8 mouse cellular contexts compared by ENCODE assay signal in the genomic region with DNA sequence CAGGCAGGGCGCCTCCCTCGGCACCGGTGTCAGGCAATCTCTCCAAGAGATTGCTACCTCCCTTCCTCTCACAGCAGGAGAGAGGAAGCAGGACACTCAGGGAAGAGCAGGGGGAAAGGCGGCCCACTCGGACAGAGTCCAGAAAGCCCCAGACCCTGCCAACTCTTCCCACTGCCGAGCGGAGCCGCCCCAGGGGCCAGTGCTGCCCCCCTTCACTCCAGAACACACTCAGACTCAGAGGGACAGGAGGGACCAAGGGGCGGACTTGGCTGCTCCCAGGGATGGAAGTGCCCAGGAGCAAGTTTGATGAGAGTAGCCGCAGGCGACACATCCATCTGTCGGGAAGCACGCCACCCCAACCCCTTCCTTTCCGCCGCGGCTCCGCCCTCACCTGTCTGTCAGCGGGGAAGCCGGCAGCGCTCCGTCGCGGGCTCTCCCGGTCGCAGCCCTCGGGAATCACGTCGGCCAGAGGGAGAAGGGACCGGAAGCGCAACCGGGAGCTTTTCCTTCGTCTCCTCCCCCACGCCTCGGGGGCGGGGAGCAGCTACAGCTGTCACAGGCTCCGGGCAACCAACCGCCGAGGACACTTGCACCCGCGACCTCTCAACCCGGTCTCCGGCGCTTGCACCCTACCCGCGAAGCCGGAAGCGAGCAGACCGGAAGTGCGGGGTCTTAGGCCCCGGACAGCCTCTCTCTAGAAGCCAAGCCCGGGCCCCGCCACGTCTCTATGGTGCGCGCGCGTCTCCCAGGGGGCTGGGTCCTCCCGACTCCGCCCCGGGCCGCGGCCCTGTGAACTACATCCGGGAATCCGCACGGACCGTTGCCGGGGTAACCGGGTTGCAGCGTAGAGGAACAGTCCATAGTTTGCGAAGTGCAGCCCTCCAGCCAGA. TPM values are rescaled to one million over a fixed set of nuclear protein-coding genes. Genes with fewer than 3 reads are reported as not detected.
A peak's percentile ranks its signal among the peaks of the same experiment; 100 is the strongest.
DNase-seq lines count a peak whose midpoint lies in the region; ATAC-seq and TF ChIP-seq lines count a peak whose summit lies in the region.

Gene Arfip1 (minus strand): TSS at position 603 of the 890 bp plus-strand sequence.

- peak; percentile 15 for TF ChIP-seq POLR2A in ES-Bruce4 (IDR thresholded peaks at IDR 0.05; ENCODE audit: insufficient read depth, low read length)

- WGBS in forebrain, embryonic 14.5 days: under 1% methylated on average over 61 of the region's 70 CpGs
- WGBS in neural tube, embryonic 15.5 days: under 1% methylated on average over 58 of the region's 70 CpGs

- peak within 1 kb of the TSS; percentile 12; the same call in 1 of the 2 replicates for H3K27ac ChIP-seq in ES-Bruce4 (ENCODE audit: insufficient read depth, low read length)
- peak within 1 kb of the TSS; percentile 81 for H3K27ac ChIP-seq in forebrain, embryonic 14.5 days (ENCODE audit: low read depth, low read length)
- peak within 1 kb of the TSS; percentile 93 for H3K27ac ChIP-seq in neural tube, embryonic 15.5 days (replicated peaks)

- no peak for TF ChIP-seq EP300 in ES-Bruce4 (IDR thresholded peaks at IDR 0.05; ENCODE audit: insufficient read depth, low read depth, low read length)

- no peaks in the 10 kb centered on the region for H3K9me3 ChIP-seq in ES-Bruce4 (replicated peaks; ENCODE audit: control insufficient read depth, insufficient read depth, low read length, poor library complexity, severe bottlenecking)
- H3K9me3 ChIP-seq in forebrain, embryonic 14.5 days (replicated peaks; ENCODE audit: control insufficient read depth, low read length): no peaks in the 10 kb centered on the region
- H3K9me3 ChIP-seq in neural tube, embryonic 15.5 days (replicated peaks): no peaks in the 10 kb centered on the region

- H3K4me2 ChIP-seq in forebrain, embryonic 14.5 days (ENCODE audit: low read length): peak within 1 kb of the TSS; percentile 76
- peak within 1 kb of the TSS; percentile 87 for H3K4me2 ChIP-seq in neural tube, embryonic 15.5 days

- no peak for TF ChIP-seq CTCF in ES-Bruce4 (IDR thresholded peaks at IDR 0.05; ENCODE audit: low read depth, low read length)

- intact Hi-C loops in heart, postnatal 14 days (cut with DNase I): no loop called here

- ATAC-seq in cerebellum, adult (ENCODE audit: insufficient number of reproducible peaks, low FRiP score, low TSS enrichment): peak; percentile 94
- peak; percentile 99 for ATAC-seq in forebrain, embryonic 14.5 days
- ATAC-seq in neural tube, embryonic 15.5 days (ENCODE audit: low FRiP score): peak; percentile 98

- no peaks in the 10 kb centered on the region for H3K27me3 ChIP-seq in ES-Bruce4 (ENCODE audit: control insufficient read depth, insufficient read depth, low read length, poor library complexity, severe bottlenecking)
- H3K27me3 ChIP-seq in forebrain, embryonic 14.5 days (replicated peaks; ENCODE audit: control insufficient read depth, insufficient read depth, low read length): no peaks in the 10 kb centered on the region
- peaks cover 3% of the 10 kb centered on the region; the same call in 1 of the 2 replicates for H3K27me3 ChIP-seq in neural tube, embryonic 15.5 days (replicated peaks)

- H3K4me1 ChIP-seq in ES-Bruce4 (ENCODE audit: control insufficient read depth, insufficient read depth, low read length): no peaks in the 10 kb centered on the region
- H3K4me1 ChIP-seq in forebrain, embryonic 14.5 days (ENCODE audit: control insufficient read depth, insufficient read depth, low read length): peaks cover 11% of the 10 kb centered on the region
- peaks cover 32% of the 10 kb centered on the region for H3K4me1 ChIP-seq in neural tube, embryonic 15.5 days

- peak within 1 kb of the TSS; percentile 98 for H3K4me3 ChIP-seq in ES-Bruce4 (ENCODE audit: low read depth, low read length)
- peak within 1 kb of the TSS; percentile 70 for H3K4me3 ChIP-seq in forebrain, embryonic 14.5 days (ENCODE audit: low read depth, low read length)
- H3K4me3 ChIP-seq in neural tube, embryonic 15.5 days (replicated peaks): peak within 1 kb of the TSS; percentile 87

- no peaks in the 10 kb centered on the region for H3K36me3 ChIP-seq in ES-Bruce4 (ENCODE audit: control insufficient read depth, insufficient read depth, low read length, poor library complexity, severe bottlenecking)
- H3K36me3 ChIP-seq in forebrain, embryonic 14.5 days (ENCODE audit: control insufficient read depth, insufficient read depth, low read length): no peaks in the 10 kb centered on the region
- no peaks in the 10 kb centered on the region for H3K36me3 ChIP-seq in neural tube, embryonic 15.5 days

- H3K9ac ChIP-seq in ES-Bruce4 (ENCODE audit: low read depth, poor library complexity, severe bottlenecking): peak within 1 kb of the TSS; percentile 48
- peak within 1 kb of the TSS; percentile 82 for H3K9ac ChIP-seq in forebrain, embryonic 14.5 days (ENCODE audit: low read length)
- H3K9ac ChIP-seq in neural tube, embryonic 15.5 days (replicated peaks): peak within 1 kb of the TSS; percentile 66

- peak; percentile 96 for DNase-seq in forebrain, embryonic 14.5 days (ENCODE audit: low spot score)
- peak; percentile 97 to 99 for DNase-seq in heart, postnatal 14 days
- peak; percentile 96 for DNase-seq in layer of hippocampus, adult 11-12 months (ENCODE audit: low spot score)
- DNase-seq in lung, adult 18-20 months: peak; percentile 96 to 98
- peak; percentile 98 for DNase-seq in testis, postnatal 14 days (ENCODE audit: low spot score)

RNA-seq across cellular contexts. Expression of gene Arfip1, which starts in this region (rescaled TPM):
- polyA plus RNA-seq in ES-Bruce4 (2011; ENCODE audit: insufficient read depth, insufficient read length, low read depth, missing spikeins): 32.9 and 34.4 TPM in 2 replicates
- 24.2 and 26.9 TPM in 2 replicates for polyA plus RNA-seq in forebrain, embryonic 14.5 days (2014; fragmentation: Nextera tagmentation; extraction: Ambion mirVana)
- 10 to 100 TPM; 17.8 to 18.9 TPM for total RNA-seq in heart, postnatal 14 days (2021)
- 21.9 and 28.3 TPM in 2 replicates for polyA plus RNA-seq in neural tube, embryonic 15.5 days (2015; fragmentation: Nextera tagmentation; extraction: Ambion mirVana)

Comparison
In these comparisons a context has a peak if more than half of its experiments do, and no peak if none do; other contexts are left out.
1. Peak in every context shown above with its lines: DNase-seq, ATAC-seq, H3K4me3 ChIP-seq and H3K27ac ChIP-seq.
2. H3K27ac ChIP-seq: peak in every context shown above with its lines; median percentile 93 in neural tube, embryonic 15.5 days; 81 in forebrain, embryonic 14.5 days; 12 in ES-Bruce4.